Mouse (Mus musculus): Measurements from ENCODE around the gene D6Wsu163e.

DNA sequence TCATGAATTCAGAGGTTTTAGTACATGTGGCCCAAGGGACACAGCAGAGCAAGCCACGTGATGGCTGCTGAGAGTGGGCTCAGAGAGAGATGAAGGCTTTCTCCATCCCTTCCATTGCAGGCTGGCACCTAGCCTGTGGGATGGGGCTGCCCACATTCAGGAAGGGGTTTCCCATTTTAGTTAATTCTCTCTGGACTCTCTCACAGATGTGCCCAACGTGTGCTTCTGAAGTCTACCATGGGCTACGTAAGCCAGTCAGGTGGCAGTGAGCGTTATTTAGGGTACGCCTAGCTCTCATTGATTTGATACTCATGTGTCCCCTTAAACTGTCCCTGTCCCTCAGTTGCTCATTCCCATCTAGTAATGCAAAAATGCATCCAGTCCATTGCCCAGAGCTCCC, 24.8 kb upstream of the D6Wsu163e start:
- TF ChIP-seq CTCF (IDR thresholded peaks at IDR 0.05; ENCODE audit: control insufficient read depth, insufficient read depth, insufficient read length): no peak
- TF ChIP-seq FOSL1 (IDR thresholded peaks at IDR 0.05; ENCODE audit: insufficient read depth, low read length, poor library complexity, severe bottlenecking): no peak
- TF ChIP-seq USF1 (IDR thresholded peaks at IDR 0.05; ENCODE audit: low read depth): no peak
- TF ChIP-seq CEBPB (IDR thresholded peaks at IDR 0.05; ENCODE audit: low read depth): no peak

Data from C2C12 (cell line).